Mouse (Mus musculus) E14TG2a.4 (cell line): ENCODE data around the gene Kcnh8.
A peak's percentile ranks its signal among the peaks of the same experiment; 100 is the strongest.

Experiments
- H3K27me3 ChIP-seq: 2 replicates; pipeline ENCODE4 v1.6.1; 2014; ENCODE audit warnings: low read length, control low read depth; ENCODE audit not compliant: insufficient read depth
- H3K36me3 ChIP-seq: 2 replicates; pipeline ENCODE4 v1.6.1; 2014; ENCODE audit warnings: low read length, control low read depth; ENCODE audit not compliant: insufficient read depth
- H3K4me1 ChIP-seq: replicated peaks from 2 replicates; pipeline ENCODE4 v1.6.1; 2014; ENCODE audit warnings: low read depth, low read length, control low read depth
- H3K4me3 ChIP-seq: replicated peaks from 2 replicates; pipeline ENCODE4 v1.5.1; 2014; ENCODE audit warnings: mild to moderate bottlenecking, low read length
- H3K9me3 ChIP-seq: 2 replicates; pipeline ENCODE4 v1.6.1; 2014; ENCODE audit warnings: low read length, control low read depth
- CTCF ChIP-seq: conservative IDR thresholded peaks from 2 replicates; pipeline ENCODE4 v1.5.1; 2014; ENCODE audit warnings: low read length
- NANOG ChIP-seq: IDR thresholded peaks from 2 replicates; pipeline ENCODE4 v1.6.1; 2014; ENCODE audit warnings: borderline replicate concordance, low read length, mixed read lengths
- POU5F1 ChIP-seq: IDR thresholded peaks from 2 replicates; pipeline ENCODE4 v1.6.1; 2014; ENCODE audit warnings: low read length, borderline replicate concordance

The Kcnh8 gene

DNA sequence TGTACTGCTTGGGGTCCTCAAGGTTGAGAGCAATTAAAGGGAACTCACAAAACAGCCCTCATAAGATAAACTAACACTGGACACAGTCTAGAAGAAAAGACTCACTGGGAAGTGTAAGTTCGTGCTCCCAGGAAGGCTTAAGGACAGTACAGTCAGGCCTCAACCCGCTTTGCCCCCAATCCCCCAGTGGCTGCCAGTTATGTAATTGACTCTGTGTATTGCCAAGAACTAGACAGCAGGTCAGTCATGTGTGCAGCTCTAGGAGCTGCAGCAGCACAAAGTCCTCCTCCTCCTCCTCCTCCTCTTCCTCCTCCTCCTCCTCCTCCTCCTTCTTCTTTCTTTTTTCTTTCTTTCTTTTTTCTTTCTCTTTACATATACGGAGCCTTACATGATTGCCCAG is 185.6 kb downstream of the Kcnh8 start:
- H3K4me1 ChIP-seq, result no peaks in the 10 kb centered on the region
- no peak for TF ChIP-seq NANOG
- no peak overlapping the region for H3K4me3 ChIP-seq
- no peaks in the 10 kb centered on the region for H3K36me3 ChIP-seq
- no peaks in the 10 kb centered on the region for H3K27me3 ChIP-seq
- no peaks in the 10 kb centered on the region for H3K9me3 ChIP-seq

DNA sequence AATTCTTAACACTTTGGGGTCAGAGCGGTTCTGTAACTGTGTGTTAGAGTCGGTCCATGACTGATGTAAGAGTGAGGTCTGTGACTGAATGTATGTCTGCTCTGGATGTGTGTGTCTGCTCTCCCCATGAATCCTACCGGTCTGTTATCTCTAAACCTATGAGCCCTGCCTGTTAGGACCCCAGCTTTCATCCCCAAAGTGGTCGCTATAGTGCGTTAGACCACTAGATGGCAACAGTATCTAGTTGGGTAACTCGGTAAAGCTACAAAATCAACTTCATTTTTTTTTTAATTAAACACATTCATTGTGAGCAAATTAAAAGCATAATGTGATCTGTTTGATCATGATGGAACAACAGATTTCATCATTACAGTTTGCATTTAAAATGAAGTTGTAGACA is 202.0 kb downstream of the Kcnh8 start:
- no peak overlapping the region for H3K4me3 ChIP-seq
- no peaks in the 10 kb centered on the region for H3K36me3 ChIP-seq
- H3K4me1 ChIP-seq, result no peaks in the 10 kb centered on the region
- H3K27me3 ChIP-seq, result no peaks in the 10 kb centered on the region
- H3K9me3 ChIP-seq, result no peaks in the 10 kb centered on the region
- TF ChIP-seq NANOG (no peak), POU5F1 (no peak), CTCF (peak; percentile 59)

DNA sequence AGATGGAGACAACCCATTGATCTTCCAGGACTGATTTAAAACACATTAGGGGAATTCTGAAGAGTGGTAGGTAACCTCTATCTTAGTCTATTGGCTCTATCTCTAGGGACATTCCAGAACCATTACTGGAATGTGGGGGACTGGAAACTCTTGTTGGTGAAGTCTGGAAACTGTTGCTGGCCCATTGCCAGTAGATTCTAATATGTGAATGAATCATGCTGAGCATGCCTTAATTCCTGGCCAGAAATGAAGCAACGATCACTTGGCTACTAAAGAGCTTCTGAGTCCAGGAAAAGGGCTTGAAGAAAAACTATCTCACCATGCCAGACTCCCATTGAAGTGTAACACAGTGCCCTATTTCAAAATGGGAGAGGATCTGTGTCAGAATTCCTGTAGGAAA is 208.3 kb downstream of the Kcnh8 start:
- Histone ChIP-seq H3K4me1 (no peaks in the 10 kb centered on the region), H3K36me3 (no peaks in the 10 kb centered on the region), H3K9me3 (no peaks in the 10 kb centered on the region), H3K27me3 (no peaks in the 10 kb centered on the region), H3K4me3 (no peak overlapping the region)
- no peak for TF ChIP-seq POU5F1
- no peak for TF ChIP-seq CTCF
- no peak for TF ChIP-seq NANOG

DNA sequence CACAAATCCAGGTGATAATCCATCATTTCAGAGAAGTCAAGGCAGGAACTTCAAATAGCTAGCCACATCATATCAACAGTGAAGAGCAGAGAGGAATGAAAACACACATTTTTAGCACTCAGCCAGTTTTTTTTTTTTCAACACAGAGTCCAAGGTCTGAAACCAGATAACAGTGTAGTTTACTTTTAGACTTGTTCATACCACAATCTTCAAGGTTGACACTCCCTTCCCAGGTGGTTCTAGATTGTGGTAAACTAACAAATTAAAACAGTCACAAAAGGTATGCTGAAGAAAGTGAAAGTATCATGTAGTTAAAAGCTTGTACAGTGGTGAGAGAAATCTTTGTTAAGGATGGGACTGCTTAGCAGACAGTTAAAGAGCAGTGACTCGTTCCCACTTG is 216.5 kb downstream of the Kcnh8 start:
- H3K9me3 ChIP-seq, result no peaks in the 10 kb centered on the region
- H3K4me1 ChIP-seq, result no peaks in the 10 kb centered on the region
- no peaks in the 10 kb centered on the region for H3K36me3 ChIP-seq
- TF ChIP-seq NANOG (no peak), CTCF (no peak), POU5F1 (no peak)
- no peak overlapping the region for H3K4me3 ChIP-seq
- no peaks in the 10 kb centered on the region for H3K27me3 ChIP-seq

DNA sequence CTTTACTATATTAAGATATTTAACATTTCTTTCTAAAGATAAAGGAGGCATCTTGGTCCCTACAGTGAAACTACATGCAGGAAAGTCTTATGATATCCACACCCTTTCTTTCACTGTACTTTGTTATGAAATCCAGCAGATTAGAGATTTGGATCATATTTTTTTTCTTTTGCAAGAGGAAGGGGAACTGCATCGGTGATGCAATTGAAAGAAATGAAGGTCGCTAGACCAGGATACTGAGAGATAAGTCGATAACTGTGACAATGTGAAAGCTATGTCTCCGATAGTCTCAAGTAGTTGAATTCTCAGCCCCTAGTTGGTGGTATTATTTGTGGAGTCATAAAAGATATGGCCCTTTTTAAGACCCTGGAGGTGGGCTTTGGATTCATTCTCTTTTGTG is 227.2 kb downstream of the Kcnh8 start:
- TF ChIP-seq POU5F1, result no peak
- no peak for TF ChIP-seq CTCF
- TF ChIP-seq NANOG, result no peak
- Histone ChIP-seq H3K4me1 (no peaks in the 10 kb centered on the region), H3K9me3 (no peaks in the 10 kb centered on the region), H3K36me3 (no peaks in the 10 kb centered on the region), H3K4me3 (no peak overlapping the region), H3K27me3 (no peaks in the 10 kb centered on the region)

DNA sequence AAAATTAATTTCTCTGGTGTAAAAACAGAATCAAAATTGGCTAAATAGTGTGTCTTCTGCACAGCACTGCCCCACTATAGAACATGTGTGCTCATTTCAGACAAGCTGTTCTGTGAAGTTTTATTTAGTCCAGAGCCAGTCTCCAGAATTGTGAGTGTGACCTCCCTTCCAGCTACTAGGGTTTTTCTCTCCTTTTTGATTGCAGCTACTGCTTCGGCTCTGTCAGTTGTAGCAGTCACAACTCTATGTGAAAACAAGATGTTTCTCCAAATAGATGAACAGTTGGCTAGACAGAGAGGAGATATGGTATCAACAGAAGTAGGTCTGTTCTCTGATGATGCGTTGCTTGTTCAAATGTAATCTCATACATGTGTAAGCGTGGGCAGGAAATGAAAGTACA is 270.7 kb downstream of the Kcnh8 start:
- Histone ChIP-seq H3K9me3 (no peaks in the 10 kb centered on the region), H3K4me1 (no peaks in the 10 kb centered on the region), H3K4me3 (no peak overlapping the region), H3K36me3 (no peaks in the 10 kb centered on the region), H3K27me3 (no peaks in the 10 kb centered on the region)
- TF ChIP-seq NANOG (no peak), POU5F1 (no peak)

DNA sequence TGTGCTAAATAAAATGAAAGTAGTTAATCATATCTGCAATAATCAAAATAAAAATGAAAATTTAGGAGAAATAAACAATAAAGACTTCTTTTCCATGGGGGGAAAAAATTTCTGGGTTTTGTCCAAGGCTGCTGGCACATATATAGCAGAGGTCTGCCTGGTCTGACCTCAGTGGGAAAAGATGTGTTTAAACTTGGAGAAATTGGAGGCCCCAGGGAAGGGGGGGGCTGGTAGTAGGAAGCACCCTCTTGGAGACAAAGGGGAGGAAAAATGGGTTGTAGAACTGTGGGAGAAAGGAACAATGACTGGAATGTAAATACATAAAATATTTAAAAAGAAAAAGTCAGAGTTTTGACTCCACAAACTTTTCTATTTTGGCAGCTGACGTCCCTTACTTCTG is 276.5 kb downstream of the Kcnh8 start:
- no peaks in the 10 kb centered on the region for H3K27me3 ChIP-seq
- H3K4me3 ChIP-seq, result no peak overlapping the region
- no peaks in the 10 kb centered on the region for H3K4me1 ChIP-seq
- no peaks in the 10 kb centered on the region for H3K36me3 ChIP-seq
- H3K9me3 ChIP-seq, result no peaks in the 10 kb centered on the region
- TF ChIP-seq NANOG (no peak), CTCF (no peak; the same call in 1 of the 2 replicates), POU5F1 (no peak)

DNA sequence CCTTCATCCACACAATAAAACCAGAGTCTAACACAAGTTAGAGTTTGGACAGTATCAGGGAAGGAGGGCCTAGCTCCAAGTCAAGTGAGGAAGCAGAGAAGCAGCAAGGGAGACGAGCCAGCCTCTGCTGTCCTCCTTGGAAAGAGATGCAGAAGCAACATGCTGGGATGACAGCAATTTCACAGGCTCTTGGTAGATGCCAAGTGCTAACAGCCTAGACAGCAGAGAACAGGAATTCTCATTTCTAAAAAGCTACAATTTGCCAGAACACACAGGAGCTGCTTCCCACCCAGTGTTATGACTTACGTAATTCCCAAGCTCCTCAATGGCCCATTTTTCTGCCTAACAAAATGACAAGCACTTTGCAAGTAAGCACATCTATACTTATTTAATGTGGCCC is 277.5 kb downstream of the Kcnh8 start:
- no peaks in the 10 kb centered on the region for H3K9me3 ChIP-seq
- TF ChIP-seq POU5F1 (no peak), NANOG (no peak), CTCF (no peak)
- H3K4me3 ChIP-seq, result no peak overlapping the region
- H3K36me3 ChIP-seq, result no peaks in the 10 kb centered on the region
- H3K27me3 ChIP-seq, result no peaks in the 10 kb centered on the region
- H3K4me1 ChIP-seq, result no peaks in the 10 kb centered on the region

DNA sequence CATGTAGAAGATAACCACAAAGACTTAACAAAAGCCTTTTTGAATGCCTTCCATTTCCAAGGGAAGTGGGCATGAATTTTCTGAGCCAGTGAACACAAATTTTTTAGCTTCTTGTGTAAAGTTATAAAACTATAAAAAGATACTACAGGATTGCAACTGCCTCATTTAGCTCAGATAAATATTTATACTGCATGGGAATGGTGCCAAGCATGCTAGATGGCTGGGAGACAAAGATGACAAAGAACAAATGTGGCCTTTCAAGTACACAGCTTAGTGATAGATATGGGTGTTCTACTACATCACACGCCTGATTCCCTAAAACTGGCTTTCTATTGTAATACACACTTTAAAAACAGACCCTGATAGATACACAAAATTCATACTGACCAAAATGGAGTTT is 282.7 kb downstream of the Kcnh8 start:
- Histone ChIP-seq H3K9me3 (no peaks in the 10 kb centered on the region), H3K4me3 (no peak overlapping the region), H3K36me3 (no peaks in the 10 kb centered on the region), H3K4me1 (no peaks in the 10 kb centered on the region), H3K27me3 (no peaks in the 10 kb centered on the region)
- no peak for TF ChIP-seq NANOG
- no peak for TF ChIP-seq POU5F1
- no peak for TF ChIP-seq CTCF

DNA sequence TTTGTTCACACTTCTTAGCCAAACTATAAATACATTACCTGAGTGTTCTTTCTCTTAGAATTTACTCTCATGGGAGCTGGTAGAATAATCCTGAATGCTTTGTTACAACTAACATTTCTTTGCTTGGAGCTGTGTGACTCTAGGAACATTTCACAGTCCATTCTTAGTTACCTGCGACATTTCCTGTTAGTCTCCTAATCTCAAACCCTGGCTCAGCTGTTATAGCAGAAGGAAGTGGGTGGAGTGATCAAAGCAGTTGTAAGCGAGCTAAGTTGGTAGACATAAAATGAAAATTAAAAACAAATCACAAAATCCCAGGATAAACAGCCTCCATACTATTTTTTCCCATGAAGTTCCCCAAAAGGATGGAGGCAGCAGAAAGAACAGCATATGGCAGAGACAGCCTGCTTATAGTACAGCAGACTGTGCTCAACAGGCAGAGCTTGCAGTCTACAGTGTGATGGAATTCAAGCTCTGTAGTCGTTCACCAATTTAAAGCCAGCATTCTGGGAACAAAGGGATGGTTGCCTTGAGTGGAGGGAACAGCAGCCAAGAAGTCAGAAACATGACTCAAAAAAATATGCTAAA is 318.1 kb downstream of the Kcnh8 start:
- Histone ChIP-seq H3K9me3 (no peaks in the 10 kb centered on the region), H3K36me3 (no peaks in the 10 kb centered on the region), H3K27me3 (no peaks in the 10 kb centered on the region), H3K4me3 (no peak overlapping the region), H3K4me1 (no peaks in the 10 kb centered on the region)
- TF ChIP-seq POU5F1 (no peak), CTCF (no peak), NANOG (no peak)
